7 mouse cellular contexts compared by ENCODE assay signal in genomic region chr4:109173775-109174440, GRCm38 (mm10). TPM values are rescaled to one million over a fixed set of nuclear protein-coding genes. Genes with fewer than 3 reads are reported as not detected.
DNase-seq lines count a peak whose midpoint lies in the region; ATAC-seq and TF ChIP-seq lines count a peak whose summit lies in the region.

No protein-coding gene starts in this region.

- no peaks in the 10 kb centered on the region for H3K36me3 ChIP-seq in forebrain, embryonic 14.5 days (ENCODE audit: control insufficient read depth, insufficient read depth, low read length)
- H3K36me3 ChIP-seq in hindbrain, embryonic 13.5 days, result peaks cover 5% of the 10 kb centered on the region; the same call in 1 of the 2 replicates
- H3K36me3 ChIP-seq in stomach, postnatal 0 days (ENCODE audit: control insufficient read depth, insufficient read depth, low read length), result no peaks in the 10 kb centered on the region
- H3K36me3 ChIP-seq in liver, postnatal 0 days (replicated peaks; ENCODE audit: insufficient read depth, low read length), result no peaks in the 10 kb centered on the region

- H3K4me2 ChIP-seq in forebrain, embryonic 14.5 days (ENCODE audit: low read length), result no peak overlapping the region
- peak overlapping the region; percentile 18; the same call in 1 of the 2 replicates for H3K4me2 ChIP-seq in hindbrain, embryonic 13.5 days
- H3K4me2 ChIP-seq in stomach, postnatal 0 days (replicated peaks; ENCODE audit: low read depth), result no peak overlapping the region
- H3K4me2 ChIP-seq in liver, postnatal 0 days (ENCODE audit: low read depth, low read length), result no peak overlapping the region

- peak overlapping the region; percentile 63; the same call in 1 of the 2 replicates for H3K27ac ChIP-seq in forebrain, embryonic 14.5 days (ENCODE audit: low read depth, low read length)
- H3K27ac ChIP-seq in hindbrain, embryonic 13.5 days, result peak overlapping the region; percentile 89
- H3K27ac ChIP-seq in stomach, postnatal 0 days (replicated peaks), result peak overlapping the region; percentile 81
- H3K27ac ChIP-seq in liver, postnatal 0 days (ENCODE audit: low read depth), result no peak overlapping the region

- peak; percentile 16 for DNase-seq in right cerebral cortex, postnatal 4 days
- DNase-seq in right cerebral cortex, postnatal 25 days, result no peak
- no peak for DNase-seq in forebrain, embryonic 14.5 days (ENCODE audit: low spot score)
- no peak for DNase-seq in stomach, postnatal 0 days (ENCODE audit: low spot score)
- DNase-seq in left cerebral cortex, adult 11 months (ENCODE audit: low spot score), result no peak
- DNase-seq in liver, postnatal 0 days, result no peak

- no peaks in the 10 kb centered on the region for H3K9me3 ChIP-seq in forebrain, embryonic 14.5 days (replicated peaks; ENCODE audit: control insufficient read depth, low read length)
- H3K9me3 ChIP-seq in hindbrain, embryonic 13.5 days, result no peaks in the 10 kb centered on the region
- no peaks in the 10 kb centered on the region for H3K9me3 ChIP-seq in stomach, postnatal 0 days (ENCODE audit: control insufficient read depth, low read length)
- no peaks in the 10 kb centered on the region for H3K9me3 ChIP-seq in liver, postnatal 0 days (ENCODE audit: low read length)

- H3K4me1 ChIP-seq in forebrain, embryonic 14.5 days (ENCODE audit: control insufficient read depth, insufficient read depth, low read length), result peaks cover 6% of the 10 kb centered on the region; the same call in 1 of the 2 replicates
- peaks cover 20% of the 10 kb centered on the region for H3K4me1 ChIP-seq in hindbrain, embryonic 13.5 days (replicated peaks)
- 0 out of 2 replicates have a peak, but pooled peaks cover 2% of the 10 kb centered on the region for H3K4me1 ChIP-seq in stomach, postnatal 0 days (replicated peaks; ENCODE audit: control insufficient read depth, insufficient read depth)
- H3K4me1 ChIP-seq in liver, postnatal 0 days (ENCODE audit: insufficient read depth), result no peaks in the 10 kb centered on the region

- 44% methylated on average over 7 of the region's 7 CpGs for WGBS in forebrain, embryonic 14.5 days
- WGBS in hindbrain, embryonic 13.5 days, result 39% methylated on average over 7 of the region's 7 CpGs
- 37% methylated on average over 7 of the region's 7 CpGs for WGBS in stomach, postnatal 0 days
- 67% methylated on average over 7 of the region's 7 CpGs for WGBS in liver, postnatal 0 days (ENCODE audit: insufficient replicate concordance)

- no peaks in the 10 kb centered on the region for H3K27me3 ChIP-seq in forebrain, embryonic 14.5 days (replicated peaks; ENCODE audit: control insufficient read depth, insufficient read depth, low read length)
- H3K27me3 ChIP-seq in hindbrain, embryonic 13.5 days, result no peaks in the 10 kb centered on the region
- no peaks in the 10 kb centered on the region for H3K27me3 ChIP-seq in stomach, postnatal 0 days (ENCODE audit: control insufficient read depth, insufficient read depth, low read length)
- H3K27me3 ChIP-seq in liver, postnatal 0 days (ENCODE audit: insufficient read depth, low read length), result no peaks in the 10 kb centered on the region

- peak overlapping the region; percentile 33; the same call in 1 of the 2 replicates for H3K9ac ChIP-seq in forebrain, embryonic 14.5 days (ENCODE audit: low read length)
- peak overlapping the region; percentile 35 for H3K9ac ChIP-seq in hindbrain, embryonic 13.5 days
- no peak overlapping the region for H3K9ac ChIP-seq in stomach, postnatal 0 days (ENCODE audit: low read length)
- no peak overlapping the region for H3K9ac ChIP-seq in liver, postnatal 0 days (replicated peaks)

- no peak; the same call in 1 of the 2 replicates for ATAC-seq in forebrain, embryonic 14.5 days
- peak; percentile 43 for ATAC-seq in hindbrain, embryonic 13.5 days (ENCODE audit: low FRiP score)
- peak; percentile 15; the same call in 1 of the 2 replicates for ATAC-seq in stomach, postnatal 0 days (ENCODE audit: low FRiP score, low TSS enrichment)
- no peak for ATAC-seq in liver, postnatal 0 days

- TF ChIP-seq EP300 in stomach, postnatal 0 days (optimal IDR thresholded peaks at IDR 0.05), result no peak
- TF ChIP-seq EP300 in liver, postnatal 0 days (IDR thresholded peaks at IDR 0.05; ENCODE audit: low read depth), result no peak

- TF ChIP-seq CTCF in stomach, postnatal 0 days (IDR thresholded peaks at IDR 0.05; ENCODE audit: low read depth), result no peak
- TF ChIP-seq CTCF in liver, postnatal 0 days (IDR thresholded peaks at IDR 0.05; ENCODE audit: low read depth), result no peak

- H3K4me3 ChIP-seq in forebrain, embryonic 14.5 days (ENCODE audit: low read depth, low read length), result no peak overlapping the region
- no peak overlapping the region for H3K4me3 ChIP-seq in hindbrain, embryonic 13.5 days
- no peak overlapping the region for H3K4me3 ChIP-seq in stomach, postnatal 0 days (ENCODE audit: low read depth, low read length)
- H3K4me3 ChIP-seq in liver, postnatal 0 days (ENCODE audit: low read depth, low read length), result no peak overlapping the region

RNA-seq across cellular contexts. Expression of gene Osbpl9, which starts 28.2 kb away (rescaled TPM):
- 75.3 and 88.2 TPM in 2 replicates for polyA plus RNA-seq in forebrain, embryonic 14.5 days (2014; fragmentation: Nextera tagmentation; extraction: Ambion mirVana)
- 90.1 and 92.1 TPM in 2 replicates for polyA plus RNA-seq in hindbrain, embryonic 13.5 days (2015; fragmentation: Nextera tagmentation; extraction: Ambion mirVana)
- polyA plus RNA-seq in stomach, postnatal 0 days (2015; fragmentation: Nextera tagmentation; extraction: Ambion mirVana), result 45.0 and 45.5 TPM in 2 replicates
- 28.2 and 29.3 TPM in 2 replicates for polyA plus RNA-seq in liver, postnatal 0 days (2015; fragmentation: Nextera tagmentation; extraction: Ambion mirVana)

Comparison
In these comparisons a context has a peak if more than half of its experiments do, and no peak if none do; other contexts are left out.
1. ATAC-seq: peak in hindbrain, embryonic 13.5 days (single experiment) and stomach, postnatal 0 days (single experiment); none in forebrain, embryonic 14.5 days (single experiment) and liver, postnatal 0 days (single experiment).
2. H3K9ac ChIP-seq: peak in forebrain, embryonic 14.5 days (single experiment) and hindbrain, embryonic 13.5 days (single experiment); none in stomach, postnatal 0 days (single experiment) and liver, postnatal 0 days (single experiment).